Mouse (Mus musculus) ES-Bruce4 (cell line): ENCODE measurements around the gene Faf2.

Experiments used
- CTCF ChIP-seq: IDR thresholded peaks from one replicate; pipeline ENCODE4 v1.8.1; 2011; ENCODE audit warnings: low read depth, low read length
- EP300 ChIP-seq: IDR thresholded peaks from 2 replicates; pipeline ENCODE4 v1.6.1; 2011; ENCODE audit warnings: low read depth, low read length; ENCODE audit not compliant: insufficient read depth
- POLR2A ChIP-seq: IDR thresholded peaks from one replicate; pipeline ENCODE4 v1.8.1; 2011; ENCODE audit warnings: low read length; ENCODE audit not compliant: insufficient read depth

GRCm38 (mm10) chr13:54589414-54589995 is 32.1 kb upstream of the Faf2 start:
- TF ChIP-seq POLR2A: no peak
- TF ChIP-seq CTCF: no peak
- TF ChIP-seq EP300: no peak
